Mouse (Mus musculus): Measurements from ENCODE around the gene 6030408B16Rik. TPM values are rescaled to one million over a fixed set of nuclear protein-coding genes. Genes with fewer than 3 reads are reported as not detected.

6030408B16Rik gene
- polyA plus RNA-seq, 1 experiment from 2014 or later = 1.3 TPM

GRCm38 (mm10) chr15:101325991-101326534 lies 33.1 kb downstream of the 6030408B16Rik start:
- Histone ChIP-seq H3K4me3 (replicated peaks) (no peak overlapping the region), H3K9ac (no peak overlapping the region), H3K4me2 (replicated peaks) (no peak overlapping the region), H3K27ac (replicated peaks) (0 out of 2 replicates have a peak overlapping the region, but pooled peaks have one; percentile 51), H3K36me3 (no peaks in the 10 kb centered on the region), H3K4me1 (peaks cover 23% of the 10 kb centered on the region), H3K27me3 (no peaks in the 10 kb centered on the region), H3K9me3 (replicated peaks) (no peaks in the 10 kb centered on the region)
- ATAC-seq (ENCODE audit: insufficient number of reproducible peaks, low FRiP score, low TSS enrichment, low read depth) = no peak
- 35% methylated on average over 10 of the region's 10 CpGs for WGBS

GRCm38 (mm10) chr15:101327282-101327681 lies 34.3 kb downstream of the 6030408B16Rik start:
- H3K4me2 ChIP-seq (replicated peaks) = no peak overlapping the region
- 4% methylated on average over 6 of the region's 6 CpGs for WGBS
- no peak overlapping the region for H3K9ac ChIP-seq
- no peaks in the 10 kb centered on the region for H3K36me3 ChIP-seq
- no peak overlapping the region for H3K4me3 ChIP-seq (replicated peaks)
- H3K27ac ChIP-seq (replicated peaks) = peak overlapping the region; percentile 51; the same call in 1 of the 2 replicates
- H3K27me3 ChIP-seq = no peaks in the 10 kb centered on the region
- H3K4me1 ChIP-seq = peaks cover 28% of the 10 kb centered on the region
- H3K9me3 ChIP-seq (replicated peaks) = no peaks in the 10 kb centered on the region
- peak; percentile 41; the same call in 1 of the 2 replicates for ATAC-seq (ENCODE audit: insufficient number of reproducible peaks, low FRiP score, low TSS enrichment, low read depth)

GRCm38 (mm10) chr15:101328876-101329563 lies 36.0 kb downstream of the 6030408B16Rik start:
- peaks cover 36% of the 10 kb centered on the region for H3K4me1 ChIP-seq
- 62% methylated on average over 3 of the region's 3 CpGs for WGBS

GRCm38 (mm10) chr15:101329564-101329892 lies 36.5 kb downstream of the 6030408B16Rik start:
- no peak for ATAC-seq (ENCODE audit: insufficient number of reproducible peaks, low FRiP score, low TSS enrichment, low read depth)
- WGBS = 83% methylated on average over 3 of the region's 3 CpGs
- no peaks in the 10 kb centered on the region for H3K27me3 ChIP-seq

More at GRCm38 (mm10) chr15:101328876-101329563, 36.0 kb downstream of the 6030408B16Rik start:
- H3K36me3 ChIP-seq = no peaks in the 10 kb centered on the region
- no peaks in the 10 kb centered on the region for H3K27me3 ChIP-seq
- peak overlapping the region; percentile 65; the same call in 1 of the 2 replicates for H3K27ac ChIP-seq (replicated peaks)
- H3K9ac ChIP-seq = no peak overlapping the region
- ATAC-seq (ENCODE audit: insufficient number of reproducible peaks, low FRiP score, low TSS enrichment, low read depth) = no peak
- no peak overlapping the region for H3K4me3 ChIP-seq (replicated peaks)
- H3K4me2 ChIP-seq (replicated peaks) = no peak overlapping the region
- H3K9me3 ChIP-seq (replicated peaks) = no peaks in the 10 kb centered on the region

GRCm38 (mm10) chr15:101331090-101331489 lies 38.1 kb downstream of the 6030408B16Rik start:
- WGBS = 51% methylated on average over 4 of the region's 4 CpGs
- no peaks in the 10 kb centered on the region for H3K9me3 ChIP-seq (replicated peaks)
- H3K36me3 ChIP-seq = no peaks in the 10 kb centered on the region
- no peak overlapping the region for H3K4me2 ChIP-seq (replicated peaks)
- ATAC-seq (ENCODE audit: insufficient number of reproducible peaks, low FRiP score, low TSS enrichment, low read depth) = no peak
- no peak overlapping the region for H3K9ac ChIP-seq
- H3K27me3 ChIP-seq = no peaks in the 10 kb centered on the region
- peaks cover 37% of the 10 kb centered on the region for H3K4me1 ChIP-seq
- H3K27ac ChIP-seq (replicated peaks) = peak overlapping the region; percentile 83
- H3K4me3 ChIP-seq (replicated peaks) = no peak overlapping the region

More at GRCm38 (mm10) chr15:101329564-101329892, 36.5 kb downstream of the 6030408B16Rik start:
- H3K4me1 ChIP-seq = peaks cover 36% of the 10 kb centered on the region
- peak overlapping the region; percentile 65; the same call in 1 of the 2 replicates for H3K27ac ChIP-seq (replicated peaks)
- H3K4me3 ChIP-seq (replicated peaks) = no peak overlapping the region
- H3K9ac ChIP-seq = no peak overlapping the region
- H3K4me2 ChIP-seq (replicated peaks) = no peak overlapping the region
- H3K36me3 ChIP-seq = no peaks in the 10 kb centered on the region
- H3K9me3 ChIP-seq (replicated peaks) = no peaks in the 10 kb centered on the region

GRCm38 (mm10) chr15:101332370-101332769 lies 39.4 kb downstream of the 6030408B16Rik start:
- Histone ChIP-seq H3K9ac (no peak overlapping the region), H3K36me3 (no peaks in the 10 kb centered on the region), H3K4me2 (replicated peaks) (no peak overlapping the region), H3K9me3 (replicated peaks) (no peaks in the 10 kb centered on the region), H3K4me3 (replicated peaks) (no peak overlapping the region), H3K4me1 (peaks cover 41% of the 10 kb centered on the region), H3K27me3 (no peaks in the 10 kb centered on the region), H3K27ac (replicated peaks) (peak overlapping the region; percentile 83)
- WGBS = 51% methylated on average over 4 of the region's 4 CpGs
- no peak for ATAC-seq (ENCODE audit: insufficient number of reproducible peaks, low FRiP score, low TSS enrichment, low read depth)

- Histone ChIP-seq H3K4me3 (replicated peaks) (no peak overlapping the region), H3K27me3 (no peaks in the 10 kb centered on the region), H3K4me2 (replicated peaks) (no peak overlapping the region), H3K9me3 (replicated peaks) (no peaks in the 10 kb centered on the region), H3K4me1 (peaks cover 44% of the 10 kb centered on the region), H3K36me3 (no peaks in the 10 kb centered on the region), H3K27ac (replicated peaks) (peak overlapping the region; percentile 83), H3K9ac (no peak overlapping the region)
- no peak for ATAC-seq (ENCODE audit: insufficient number of reproducible peaks, low FRiP score, low TSS enrichment, low read depth)
- WGBS = 8% methylated on average over 1 of the region's 1 CpGs
Measured at GRCm38 (mm10) chr15:101333165-101333564, 40.2 kb downstream of the 6030408B16Rik start.

GRCm38 (mm10) chr15:101333648-101334047 lies 40.6 kb downstream of the 6030408B16Rik start:
- Histone ChIP-seq H3K27me3 (no peaks in the 10 kb centered on the region), H3K27ac (replicated peaks) (peak overlapping the region; percentile 83), H3K36me3 (no peaks in the 10 kb centered on the region), H3K9me3 (replicated peaks) (no peaks in the 10 kb centered on the region), H3K4me2 (replicated peaks) (no peak overlapping the region), H3K4me3 (replicated peaks) (no peak overlapping the region), H3K4me1 (peaks cover 48% of the 10 kb centered on the region), H3K9ac (no peak overlapping the region)
- no peak for ATAC-seq (ENCODE audit: insufficient number of reproducible peaks, low FRiP score, low TSS enrichment, low read depth)
- WGBS = 46% methylated on average over 4 of the region's 4 CpGs

- 30% methylated on average over 24 of the region's 24 CpGs for WGBS
- H3K36me3 ChIP-seq = no peaks in the 10 kb centered on the region
Measured at GRCm38 (mm10) chr15:101336474-101337174, 43.6 kb downstream of the 6030408B16Rik start.

GRCm38 (mm10) chr15:101338359-101338758 lies 45.3 kb downstream of the 6030408B16Rik start:
- Histone ChIP-seq H3K9me3 (replicated peaks) (no peaks in the 10 kb centered on the region), H3K4me2 (replicated peaks) (no peak overlapping the region), H3K4me3 (replicated peaks) (no peak overlapping the region), H3K9ac (no peak overlapping the region), H3K27ac (replicated peaks) (peak overlapping the region; percentile 80; the same call in 1 of the 2 replicates), H3K4me1 (peaks cover 27% of the 10 kb centered on the region), H3K36me3 (no peaks in the 10 kb centered on the region), H3K27me3 (no peaks in the 10 kb centered on the region)
- ATAC-seq (ENCODE audit: insufficient number of reproducible peaks, low FRiP score, low TSS enrichment, low read depth) = no peak
- 49% methylated on average over 4 of the region's 4 CpGs for WGBS

More at GRCm38 (mm10) chr15:101336474-101337174, 43.6 kb downstream of the 6030408B16Rik start:
- no peaks in the 10 kb centered on the region for H3K27me3 ChIP-seq
- peaks cover 35% of the 10 kb centered on the region for H3K4me1 ChIP-seq
- peak; percentile 61 for ATAC-seq (ENCODE audit: insufficient number of reproducible peaks, low FRiP score, low TSS enrichment, low read depth)
- no peak overlapping the region for H3K9ac ChIP-seq
- no peaks in the 10 kb centered on the region for H3K9me3 ChIP-seq (replicated peaks)
- H3K4me3 ChIP-seq (replicated peaks) = no peak overlapping the region
- H3K4me2 ChIP-seq (replicated peaks) = 0 out of 2 replicates have a peak overlapping the region, but pooled peaks have one; percentile 8
- peak overlapping the region; percentile 80 for H3K27ac ChIP-seq (replicated peaks)

- WGBS = 0% methylated on average over 2 of the region's 2 CpGs
- no peak overlapping the region for H3K4me2 ChIP-seq (replicated peaks)
- ATAC-seq (ENCODE audit: insufficient number of reproducible peaks, low FRiP score, low TSS enrichment, low read depth) = peak; percentile 70; the same call in 1 of the 2 replicates
- no peak overlapping the region for H3K4me3 ChIP-seq (replicated peaks)
- no peaks in the 10 kb centered on the region for H3K9me3 ChIP-seq (replicated peaks)
- H3K4me1 ChIP-seq = peaks cover 24% of the 10 kb centered on the region; the same call in 1 of the 2 replicates
- H3K9ac ChIP-seq = no peak overlapping the region
- H3K36me3 ChIP-seq = no peaks in the 10 kb centered on the region
- H3K27ac ChIP-seq (replicated peaks) = peak overlapping the region; percentile 24; the same call in 1 of the 2 replicates
- H3K27me3 ChIP-seq = no peaks in the 10 kb centered on the region
Measured at GRCm38 (mm10) chr15:101339537-101339936, 46.5 kb downstream of the 6030408B16Rik start.

Measured in embryonic facial prominence, embryonic 15.5 days (tissue).